Mouse (Mus musculus): ENCODE measurements around the gene Samd7. TPM values are rescaled to one million over a fixed set of nuclear protein-coding genes. Genes with fewer than 3 reads are reported as not detected.

Gene Samd7
- polyA plus RNA-seq, 1 experiment from 2014 or later, result not detected

- H3K9ac ChIP-seq, result no peak overlapping the region
- ATAC-seq (ENCODE audit: low FRiP score, low read depth), result no peak
Measured at GRCm38 (mm10) chr3:30766177-30766576, 20.1 kb downstream of the Samd7 start.

GRCm38 (mm10) chr3:30767271-30767670 is 21.2 kb downstream of the Samd7 start:
- H3K27me3 ChIP-seq, result no peaks in the 10 kb centered on the region
- H3K27ac ChIP-seq, result no peak overlapping the region
- no peak overlapping the region for H3K9ac ChIP-seq
- no peak overlapping the region for H3K4me3 ChIP-seq
- H3K9me3 ChIP-seq, result no peaks in the 10 kb centered on the region
- no peak overlapping the region for H3K4me2 ChIP-seq (replicated peaks)
- H3K4me1 ChIP-seq, result no peaks in the 10 kb centered on the region
- H3K36me3 ChIP-seq, result no peaks in the 10 kb centered on the region
- ATAC-seq (ENCODE audit: low FRiP score, low read depth), result no peak
- WGBS, result 88% methylated on average over 6 of the region's 6 CpGs

More at GRCm38 (mm10) chr3:30766177-30766576, 20.1 kb downstream of the Samd7 start:
- no peaks in the 10 kb centered on the region for H3K36me3 ChIP-seq
- no peak overlapping the region for H3K27ac ChIP-seq
- WGBS, result 72% methylated on average over 7 of the region's 7 CpGs
- H3K4me3 ChIP-seq, result no peak overlapping the region
- no peaks in the 10 kb centered on the region for H3K27me3 ChIP-seq
- H3K4me1 ChIP-seq, result no peaks in the 10 kb centered on the region
- H3K4me2 ChIP-seq (replicated peaks), result no peak overlapping the region
- H3K9me3 ChIP-seq, result no peaks in the 10 kb centered on the region

GRCm38 (mm10) chr3:30769755-30770515 is 23.8 kb downstream of the Samd7 start:
- Histone ChIP-seq H3K27ac (no peak overlapping the region), H3K4me2 (replicated peaks) (no peak overlapping the region), H3K36me3 (no peaks in the 10 kb centered on the region), H3K4me1 (no peaks in the 10 kb centered on the region), H3K4me3 (no peak overlapping the region), H3K27me3 (no peaks in the 10 kb centered on the region), H3K9ac (no peak overlapping the region), H3K9me3 (no peaks in the 10 kb centered on the region)
- WGBS, result 58% methylated on average over 10 of the region's 10 CpGs
- no peak for ATAC-seq (ENCODE audit: low FRiP score, low read depth)

GRCm38 (mm10) chr3:30771560-30771959 is 25.5 kb downstream of the Samd7 start:
- ATAC-seq (ENCODE audit: low FRiP score, low read depth), result no peak

GRCm38 (mm10) chr3:30772631-30773030 is 26.5 kb downstream of the Samd7 start:
- Histone ChIP-seq H3K9ac (no peak overlapping the region), H3K4me3 (no peak overlapping the region), H3K4me1 (no peaks in the 10 kb centered on the region), H3K9me3 (no peaks in the 10 kb centered on the region), H3K27me3 (no peaks in the 10 kb centered on the region), H3K36me3 (no peaks in the 10 kb centered on the region), H3K27ac (no peak overlapping the region), H3K4me2 (replicated peaks) (no peak overlapping the region)
- WGBS, result 54% methylated on average over 4 of the region's 4 CpGs
- ATAC-seq (ENCODE audit: low FRiP score, low read depth), result no peak

More at GRCm38 (mm10) chr3:30771560-30771959, 25.5 kb downstream of the Samd7 start:
- WGBS, result 91% methylated on average over 1 of the region's 1 CpGs
- Histone ChIP-seq H3K9me3 (no peaks in the 10 kb centered on the region), H3K4me1 (no peaks in the 10 kb centered on the region), H3K27me3 (no peaks in the 10 kb centered on the region), H3K4me3 (no peak overlapping the region), H3K9ac (no peak overlapping the region), H3K36me3 (no peaks in the 10 kb centered on the region), H3K4me2 (replicated peaks) (no peak overlapping the region), H3K27ac (no peak overlapping the region)

GRCm38 (mm10) chr3:30774677-30775076 is 28.6 kb downstream of the Samd7 start:
- Histone ChIP-seq H3K9me3 (no peaks in the 10 kb centered on the region), H3K4me2 (replicated peaks) (no peak overlapping the region), H3K4me1 (no peaks in the 10 kb centered on the region), H3K4me3 (no peak overlapping the region), H3K27ac (no peak overlapping the region), H3K27me3 (no peaks in the 10 kb centered on the region), H3K9ac (no peak overlapping the region), H3K36me3 (no peaks in the 10 kb centered on the region)
- 88% methylated on average over 5 of the region's 5 CpGs for WGBS
- no peak for ATAC-seq (ENCODE audit: low FRiP score, low read depth)

- WGBS, result 71% methylated on average over 5 of the region's 5 CpGs
- Histone ChIP-seq H3K4me1 (no peaks in the 10 kb centered on the region), H3K36me3 (no peaks in the 10 kb centered on the region), H3K9me3 (no peaks in the 10 kb centered on the region), H3K4me2 (replicated peaks) (no peak overlapping the region), H3K9ac (no peak overlapping the region), H3K27me3 (no peaks in the 10 kb centered on the region), H3K27ac (no peak overlapping the region), H3K4me3 (no peak overlapping the region)
- no peak for ATAC-seq (ENCODE audit: low FRiP score, low read depth)
Measured at GRCm38 (mm10) chr3:30777984-30778383, 31.9 kb downstream of the Samd7 start.

- Histone ChIP-seq H3K27me3 (no peaks in the 10 kb centered on the region), H3K4me1 (no peaks in the 10 kb centered on the region), H3K4me2 (replicated peaks) (no peak overlapping the region), H3K36me3 (no peaks in the 10 kb centered on the region), H3K27ac (no peak overlapping the region), H3K9ac (no peak overlapping the region), H3K9me3 (no peaks in the 10 kb centered on the region), H3K4me3 (no peak overlapping the region)
- ATAC-seq (ENCODE audit: low FRiP score, low read depth), result no peak
- 31% methylated on average over 5 of the region's 5 CpGs for WGBS
Measured at GRCm38 (mm10) chr3:30788531-30788930, 42.4 kb downstream of the Samd7 start.

GRCm38 (mm10) chr3:30792737-30793402 is 46.8 kb downstream of the Samd7 start, which contains the start of gene Sec62:
Gene Sec62 (plus strand): TSS chr3:30792875.
- under 1% methylated on average over 62 of the region's 62 CpGs for WGBS
- Histone ChIP-seq H3K9ac (peak within 1 kb of the TSS; percentile 98), H3K4me2 (replicated peaks) (peak within 1 kb of the TSS; percentile 74), H3K27me3 (no peaks in the 10 kb centered on the region), H3K4me1 (no peaks in the 10 kb centered on the region), H3K9me3 (no peaks in the 10 kb centered on the region), H3K27ac (peak within 1 kb of the TSS; percentile 97), H3K4me3 (peak within 1 kb of the TSS; percentile 99), H3K36me3 (no peaks in the 10 kb centered on the region)
- ATAC-seq (ENCODE audit: low FRiP score, low read depth), result peak; percentile 98

- Histone ChIP-seq H3K27ac (peak overlapping the region; percentile 97), H3K36me3 (no peaks in the 10 kb centered on the region), H3K9me3 (no peaks in the 10 kb centered on the region), H3K4me1 (no peaks in the 10 kb centered on the region), H3K4me3 (peak overlapping the region; percentile 99), H3K27me3 (no peaks in the 10 kb centered on the region), H3K4me2 (replicated peaks) (peak overlapping the region; percentile 74), H3K9ac (peak overlapping the region; percentile 98)
- WGBS, result under 1% methylated on average over 61 of the region's 75 CpGs
- ATAC-seq (ENCODE audit: low FRiP score, low read depth), result peak; percentile 85
Measured at GRCm38 (mm10) chr3:30793403-30794221, 47.5 kb downstream of the Samd7 start.

GRCm38 (mm10) chr3:30802171-30802570 is 56.1 kb downstream of the Samd7 start:
- peaks cover 39% of the 10 kb centered on the region for H3K36me3 ChIP-seq

GRCm38 (mm10) chr3:30812881-30813280 is 66.8 kb downstream of the Samd7 start:
- no peak for ATAC-seq (ENCODE audit: low FRiP score, low read depth)
- no peak overlapping the region for H3K27ac ChIP-seq
- H3K9me3 ChIP-seq, result no peaks in the 10 kb centered on the region
- no peak overlapping the region for H3K4me2 ChIP-seq (replicated peaks)
- no peaks in the 10 kb centered on the region for H3K4me1 ChIP-seq
- WGBS, result 90% methylated on average over 3 of the region's 3 CpGs
- H3K9ac ChIP-seq, result no peak overlapping the region
- H3K36me3 ChIP-seq, result peaks cover 60% of the 10 kb centered on the region
- H3K4me3 ChIP-seq, result no peak overlapping the region
- no peaks in the 10 kb centered on the region for H3K27me3 ChIP-seq

More at GRCm38 (mm10) chr3:30802171-30802570, 56.1 kb downstream of the Samd7 start:
- Histone ChIP-seq H3K9me3 (no peaks in the 10 kb centered on the region), H3K27me3 (no peaks in the 10 kb centered on the region), H3K4me1 (no peaks in the 10 kb centered on the region), H3K4me2 (replicated peaks) (no peak overlapping the region), H3K9ac (no peak overlapping the region), H3K27ac (no peak overlapping the region), H3K4me3 (no peak overlapping the region)
- ATAC-seq (ENCODE audit: low FRiP score, low read depth), result no peak
- WGBS, result 91% methylated on average over 3 of the region's 3 CpGs
